Mouse (Mus musculus): Measurements from ENCODE around the gene Doc2g.
A peak's percentile ranks its signal among the peaks of the same experiment; 100 is the strongest.

Doc2g gene

DNA sequence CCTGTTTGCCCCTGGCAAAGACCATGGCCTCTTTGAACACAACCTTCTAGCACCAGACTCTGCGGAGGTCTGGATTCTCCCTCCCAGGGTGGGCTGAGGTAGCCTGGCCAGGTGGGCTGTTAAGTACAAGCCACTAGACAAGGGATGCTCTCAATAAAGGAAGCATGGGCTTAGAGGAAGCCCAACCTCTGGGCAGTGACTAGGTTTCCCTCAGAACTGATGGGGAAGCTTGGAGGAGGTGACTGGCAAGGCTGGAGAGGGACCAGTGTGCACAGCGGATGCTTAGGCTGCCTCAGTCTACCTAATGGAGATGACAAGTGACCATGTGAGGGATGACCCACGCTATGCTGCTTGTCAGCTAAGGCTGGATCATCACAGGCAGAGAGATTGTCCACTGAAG lies 11.1 kb upstream of the Doc2g start:
- no peak for DNase-seq

DNA sequence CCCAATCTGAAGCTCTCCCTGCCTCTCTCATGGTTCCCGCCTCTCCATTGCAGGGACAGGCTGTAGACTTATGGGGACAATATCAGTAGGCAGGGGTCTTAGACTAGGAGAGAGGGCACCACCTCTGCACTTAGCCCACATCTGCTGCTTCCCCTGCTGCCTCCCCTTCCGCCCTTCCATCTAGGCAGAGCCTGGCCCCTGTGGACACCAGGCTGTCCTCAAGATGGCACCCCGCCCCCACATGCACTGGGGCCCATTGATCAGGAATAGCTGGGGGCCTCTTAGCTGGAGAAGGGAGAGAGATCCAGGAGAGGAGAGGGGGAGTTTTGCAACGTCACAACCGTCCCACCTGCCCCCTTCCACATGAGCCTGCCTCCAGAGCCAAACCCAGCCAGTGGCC lies 10.7 kb upstream of the Doc2g start, which contains the start of gene Tbx10:
Gene Tbx10, plus strand, starts transcription at position 337 of the 400 bp plus-strand sequence.
- no peak for DNase-seq

DNA sequence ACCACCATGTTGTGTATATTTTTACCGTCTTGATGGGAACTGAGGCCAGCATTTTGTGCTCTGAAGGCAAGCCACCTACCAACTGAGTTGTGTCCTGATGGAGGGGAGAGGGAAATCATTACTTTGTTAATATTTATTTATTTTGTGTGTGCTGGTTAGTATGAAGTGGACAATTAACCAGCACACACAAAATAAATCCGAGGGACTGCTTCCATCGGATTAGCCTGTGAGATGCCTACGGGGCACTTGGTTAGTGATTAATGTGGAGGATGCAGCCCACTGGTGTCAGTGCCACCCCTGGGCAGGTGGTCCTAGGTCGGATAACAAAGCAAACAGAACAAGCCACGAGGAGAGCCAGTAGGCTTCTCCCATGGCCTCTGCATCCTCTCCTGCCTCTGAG lies 8.2 kb upstream of the Doc2g start:
- DNase-seq, result no peak

DNA sequence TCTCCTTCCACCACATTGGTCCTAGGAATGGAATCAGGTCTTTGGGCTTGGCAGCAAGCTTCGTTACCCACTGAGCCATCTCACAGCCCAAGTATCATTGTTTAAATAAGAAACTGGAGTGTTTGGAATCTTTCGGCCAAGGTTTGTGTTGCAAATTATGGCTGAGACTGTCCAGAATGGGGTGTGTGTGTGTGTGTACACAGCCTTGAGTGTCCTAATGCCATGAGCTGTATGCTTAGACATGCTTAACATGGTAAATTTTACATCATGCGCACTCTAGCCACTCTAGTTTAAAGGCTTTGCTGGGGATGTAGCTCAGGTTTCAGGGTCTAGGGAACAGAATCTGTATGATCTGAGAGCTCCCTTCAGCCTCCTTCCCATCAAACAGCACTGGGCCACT lies 7.6 kb upstream of the Doc2g start:
- no peak for DNase-seq

DNA sequence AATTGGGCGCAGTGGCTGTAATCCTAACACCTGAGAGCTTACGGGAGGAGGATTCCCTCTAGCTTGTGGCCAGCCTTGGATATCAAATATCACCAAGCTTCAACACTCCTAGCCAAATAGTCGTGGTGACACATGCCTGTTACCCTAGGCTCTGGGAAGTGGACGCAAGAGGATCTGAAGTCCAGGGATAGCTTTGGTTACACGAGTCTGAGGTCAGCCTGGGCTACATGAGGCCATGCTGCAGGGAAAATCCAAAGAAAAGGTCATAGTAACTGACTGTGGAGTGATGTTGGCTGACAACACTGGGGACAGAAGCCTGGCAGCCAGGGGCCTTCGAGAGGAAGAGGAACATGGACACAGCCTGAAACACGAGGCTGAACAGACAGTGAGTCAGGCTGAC lies 7.0 kb upstream of the Doc2g start:
- no peak for DNase-seq

DNA sequence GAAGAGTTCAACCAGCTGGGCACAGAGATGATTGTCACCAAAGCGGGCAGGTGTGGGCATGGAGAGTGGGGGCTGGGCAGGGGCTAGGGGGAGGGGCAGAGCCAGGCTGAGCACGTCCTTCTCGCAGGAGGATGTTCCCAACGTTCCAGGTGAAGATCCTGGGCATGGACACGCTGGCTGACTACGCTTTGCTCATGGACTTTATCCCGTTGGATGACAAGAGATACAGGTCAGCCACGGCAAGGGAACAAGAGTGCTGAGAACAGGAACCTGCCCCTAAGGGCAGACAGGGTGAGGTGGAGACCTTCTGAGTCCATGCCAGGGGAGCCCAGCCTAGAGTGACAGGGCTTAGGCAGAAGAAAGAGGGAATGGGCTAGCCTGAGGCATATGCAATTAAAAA lies 6.4 kb upstream of the Doc2g start:
- DNase-seq, result no peak

DNA sequence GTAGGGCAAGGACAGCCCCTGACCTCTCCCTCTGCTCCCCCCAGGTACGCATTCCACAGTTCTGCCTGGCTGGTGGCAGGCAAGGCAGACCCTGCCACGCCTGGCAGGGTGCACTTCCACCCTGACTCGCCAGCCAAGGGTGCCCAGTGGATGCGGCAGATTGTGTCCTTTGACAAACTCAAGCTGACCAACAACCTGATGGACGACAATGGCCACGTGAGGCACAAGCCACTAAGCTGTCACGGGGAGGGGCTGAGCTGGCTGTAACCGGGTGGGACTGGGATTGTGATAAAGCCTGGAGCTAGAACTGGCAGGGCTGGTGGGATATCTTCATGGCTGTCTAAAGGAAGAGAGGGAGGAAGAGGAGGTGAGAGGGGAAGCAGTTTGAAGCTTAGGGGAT lies 5.9 kb upstream of the Doc2g start:
- DNase-seq, result no peak

DNA sequence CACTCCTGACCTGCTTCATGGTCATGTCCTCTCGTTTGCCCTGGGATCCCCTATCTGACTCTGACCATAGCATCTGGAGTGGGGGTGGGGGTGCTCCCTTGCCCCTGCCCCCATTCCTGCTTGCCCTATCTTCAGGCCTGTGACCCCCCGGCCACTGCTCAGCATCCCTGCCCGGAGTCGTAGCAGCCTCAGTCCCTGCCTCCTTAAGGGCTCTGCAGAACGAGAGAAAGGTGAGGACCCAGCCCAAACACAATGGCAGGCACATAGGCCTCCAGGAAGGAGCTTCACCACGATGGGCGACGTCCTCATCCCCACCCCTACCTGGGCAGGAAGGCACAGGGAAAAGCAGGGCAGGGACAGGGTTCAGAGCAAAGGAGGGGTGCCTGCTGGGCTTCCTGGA lies 4.8 kb upstream of the Doc2g start:
- DNase-seq, result no peak

DNA sequence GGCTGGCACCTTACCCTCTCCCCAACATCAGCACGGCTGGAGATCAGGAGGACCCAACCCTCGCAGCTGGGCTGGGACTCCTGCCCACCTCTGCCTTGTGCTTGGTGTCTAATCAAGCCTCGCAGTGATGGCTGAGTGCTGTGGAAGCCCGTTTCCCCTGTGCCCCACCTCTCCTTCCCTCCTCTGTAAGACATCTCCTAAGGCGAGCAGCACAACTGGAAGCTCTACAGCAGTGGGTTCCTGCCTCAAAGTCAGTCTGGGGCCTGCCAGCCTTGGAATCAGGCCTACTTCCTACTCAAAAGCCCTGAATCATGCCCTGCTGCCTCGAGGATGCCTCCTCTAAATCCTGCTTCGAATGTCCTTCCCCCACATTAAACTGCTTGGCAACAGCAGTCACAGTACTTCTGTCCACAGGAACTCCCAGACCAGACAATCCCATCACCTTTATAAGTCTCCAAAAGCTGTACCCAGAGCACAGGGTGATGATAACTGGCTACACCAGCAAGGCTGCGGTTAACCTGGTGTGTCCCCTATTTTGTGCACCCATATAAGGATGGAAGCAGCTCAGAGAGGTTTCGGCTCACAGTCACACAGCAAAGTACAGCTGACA lies 3.9 kb upstream of the Doc2g start:
- no peak for DNase-seq

DNA sequence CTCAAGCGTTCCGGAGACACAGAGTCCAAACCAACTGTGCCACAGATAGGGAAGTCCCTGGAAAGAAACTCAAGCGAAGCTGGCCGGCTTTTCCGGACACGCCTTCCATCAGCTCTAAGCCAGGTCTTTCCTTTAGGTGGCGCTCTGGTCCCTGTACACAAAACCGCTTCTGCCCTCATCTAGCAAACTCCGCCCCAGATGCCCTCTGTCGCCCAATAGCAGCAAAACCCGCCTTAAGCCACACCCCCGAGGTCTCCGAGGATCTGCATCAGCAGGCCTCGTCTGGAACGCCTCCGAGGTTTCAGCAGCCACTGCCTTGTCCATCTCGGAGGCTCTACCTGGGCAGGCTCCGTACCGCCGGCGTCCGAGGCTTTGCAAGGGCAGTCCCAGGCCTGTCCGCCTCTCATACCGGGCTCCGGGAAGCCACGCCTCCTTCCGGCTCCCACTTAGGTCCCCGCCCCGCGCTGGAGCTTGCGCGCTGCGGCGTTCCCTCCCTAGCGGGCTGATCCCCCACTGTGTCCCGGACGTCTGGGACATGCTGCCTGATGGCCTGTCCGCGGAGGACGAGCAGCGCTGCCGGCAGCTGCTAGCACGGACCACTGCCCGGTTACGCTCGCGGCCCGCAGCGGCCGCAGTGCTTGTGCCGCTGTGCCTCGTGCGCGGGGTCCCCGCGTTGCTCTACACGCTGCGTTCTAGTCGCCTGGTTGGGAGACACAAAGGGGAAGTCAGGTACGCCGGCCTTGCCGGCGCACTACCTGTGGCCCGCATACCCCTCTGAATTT lies 2.8 kb upstream of the Doc2g start, which contains the start of the genes Nudt8 and Gm49405:
Gene Nudt8, plus strand, starts transcription at position 462 of the 782 bp plus-strand sequence.
Gene Gm49405, plus strand, starts transcription at position 508 of the 782 bp plus-strand sequence.
- DNase-seq, result peak; percentile 98

DNA sequence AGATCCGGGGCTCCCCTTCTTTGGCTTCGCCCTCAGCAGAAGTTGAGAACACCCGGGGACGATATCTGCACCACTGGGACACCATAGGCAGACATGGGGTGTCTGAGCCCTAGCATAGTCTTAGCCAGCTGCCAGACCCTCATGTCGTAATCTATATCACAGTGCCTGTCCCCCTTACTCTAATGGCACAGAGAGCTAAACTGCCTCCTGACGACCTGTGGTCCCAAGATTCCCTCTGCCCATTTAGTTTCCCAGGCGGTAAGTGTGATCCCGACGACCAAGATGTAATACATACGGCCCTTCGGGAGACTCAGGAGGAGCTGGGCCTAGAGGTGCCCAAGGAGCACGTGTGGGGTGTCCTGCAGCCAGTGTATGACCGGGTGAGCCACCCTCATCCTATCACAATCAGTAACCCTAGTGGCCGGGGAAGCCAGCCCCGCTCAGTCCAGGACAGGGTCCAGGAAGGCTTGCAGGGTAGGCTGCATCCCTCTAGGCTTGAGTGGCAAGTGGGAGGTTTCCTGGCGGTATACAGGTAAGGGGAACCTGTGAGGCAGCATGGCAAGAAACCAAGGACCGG lies 2.1 kb upstream of the Doc2g start:
- DNase-seq, result no peak

DNA sequence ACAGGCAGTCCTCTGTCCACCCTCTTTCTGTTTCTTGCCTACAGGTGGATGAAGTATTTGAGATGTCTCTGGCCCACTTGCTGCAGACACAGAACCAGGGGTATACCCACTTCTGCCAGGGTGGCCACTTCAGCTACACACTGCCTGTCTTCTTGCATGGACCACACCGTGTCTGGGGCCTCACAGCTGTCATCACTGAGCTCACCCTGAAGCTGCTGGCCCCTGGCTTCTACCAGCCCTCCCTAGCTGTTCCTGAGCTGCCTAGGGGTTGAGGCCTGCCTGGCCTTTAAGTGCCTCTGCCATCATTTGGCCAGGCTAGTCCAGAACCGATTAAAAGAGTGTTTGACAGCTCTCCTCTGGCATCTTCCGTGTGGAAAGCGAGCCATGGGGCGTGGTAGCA lies 1.4 kb upstream of the Doc2g start:
- no peak for DNase-seq

DNA sequence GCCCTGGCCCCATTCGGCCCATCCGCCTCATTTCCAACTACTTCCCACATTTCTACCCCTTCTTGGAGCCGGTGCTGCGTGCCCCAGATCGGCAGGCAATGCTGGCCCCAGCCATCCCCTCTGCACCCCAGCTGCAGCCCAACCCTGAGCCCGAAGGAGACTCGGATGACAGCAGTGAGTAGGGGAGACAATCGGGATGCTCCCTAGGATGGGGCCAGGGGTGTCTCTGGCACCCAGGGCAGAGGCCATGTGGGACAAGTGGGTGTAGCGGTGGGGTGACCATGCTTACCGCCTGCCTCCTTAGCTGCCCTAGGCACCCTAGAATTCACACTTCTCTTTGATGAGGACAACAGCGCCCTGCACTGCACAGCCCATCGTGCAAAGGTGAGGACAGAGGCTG lies 528 bp downstream of the Doc2g start:
- DNase-seq, result no peak

DNA sequence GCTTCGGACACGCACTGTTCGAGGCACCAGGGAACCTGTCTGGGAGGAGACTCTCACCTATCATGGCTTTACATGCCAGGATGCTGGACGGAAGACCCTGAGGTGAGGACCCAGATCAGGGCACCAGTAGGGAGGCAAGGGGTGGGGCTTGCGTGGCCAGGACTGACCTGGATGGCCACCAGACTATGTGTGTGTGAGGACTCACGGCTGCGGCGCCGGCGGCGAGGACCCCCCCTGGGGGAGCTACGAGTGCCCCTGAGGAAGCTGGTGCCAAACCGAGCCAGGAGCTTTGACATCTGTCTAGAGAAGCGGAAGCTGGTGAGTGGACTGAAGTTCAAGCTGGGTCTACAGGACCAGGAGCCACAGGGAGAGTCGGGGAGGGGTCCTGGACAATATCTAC lies 1.2 kb downstream of the Doc2g start:
- no peak for DNase-seq

DNA sequence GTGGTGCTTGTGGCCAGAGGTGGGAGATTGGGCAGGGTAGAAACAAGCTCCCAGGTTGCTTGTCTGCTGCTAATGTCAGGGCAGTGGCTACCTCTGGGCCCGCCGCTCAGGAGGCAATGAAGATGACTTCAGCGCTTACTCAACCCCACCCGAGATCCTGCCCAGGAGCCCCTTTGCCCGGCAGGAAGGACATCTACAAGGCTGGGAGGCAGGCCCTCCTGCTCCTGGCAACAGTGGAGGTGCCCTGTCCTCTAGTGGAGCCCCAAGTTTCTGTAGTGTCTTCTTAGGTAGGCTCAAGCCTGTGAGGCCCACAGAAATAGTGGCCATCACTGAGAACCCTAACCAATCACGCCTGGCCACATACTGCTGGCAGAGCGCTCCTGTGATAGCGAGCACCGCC lies 2.0 kb downstream of the Doc2g start:
- DNase-seq, result no peak

DNA sequence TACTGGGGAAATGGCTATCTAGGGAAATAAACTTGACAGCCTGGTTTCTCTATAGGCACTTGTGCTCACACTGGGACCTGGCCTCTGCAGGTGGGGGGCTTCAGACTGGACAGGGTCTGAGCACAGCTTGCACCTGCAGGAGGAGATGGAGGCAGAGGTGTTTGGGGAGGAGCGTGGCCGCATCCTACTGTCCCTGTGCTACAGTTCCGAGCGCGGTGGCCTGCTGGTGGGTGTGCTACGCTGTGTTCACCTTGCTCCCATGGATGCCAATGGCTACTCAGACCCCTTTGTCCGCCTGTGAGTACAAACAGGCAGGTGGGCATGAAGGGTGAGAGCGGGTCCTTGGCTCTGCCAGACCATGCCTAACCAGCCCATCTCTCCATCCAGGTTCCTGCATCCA lies 2.9 kb downstream of the Doc2g start:
- no peak for DNase-seq

DNA sequence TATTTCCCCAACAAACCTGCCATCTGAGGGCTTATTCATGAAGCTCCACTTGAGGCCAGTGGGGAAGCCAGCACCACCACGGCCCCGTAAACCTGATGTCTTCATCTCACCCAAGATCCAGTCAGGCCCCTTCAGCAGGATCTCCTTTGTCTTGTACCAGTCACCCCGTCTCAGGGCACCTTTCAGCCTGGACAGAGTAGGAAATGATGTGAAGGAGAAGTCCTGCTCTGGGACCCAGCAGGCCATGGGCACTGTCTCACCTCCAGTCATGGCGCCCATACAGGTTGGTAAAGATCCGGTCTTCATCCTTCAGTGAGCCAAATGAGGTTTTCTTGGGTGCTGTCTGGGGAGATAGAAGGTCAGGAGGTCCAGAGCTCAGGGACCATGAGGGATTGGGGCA lies 8.0 kb downstream of the Doc2g start:
- DNase-seq, result no peak

DNA sequence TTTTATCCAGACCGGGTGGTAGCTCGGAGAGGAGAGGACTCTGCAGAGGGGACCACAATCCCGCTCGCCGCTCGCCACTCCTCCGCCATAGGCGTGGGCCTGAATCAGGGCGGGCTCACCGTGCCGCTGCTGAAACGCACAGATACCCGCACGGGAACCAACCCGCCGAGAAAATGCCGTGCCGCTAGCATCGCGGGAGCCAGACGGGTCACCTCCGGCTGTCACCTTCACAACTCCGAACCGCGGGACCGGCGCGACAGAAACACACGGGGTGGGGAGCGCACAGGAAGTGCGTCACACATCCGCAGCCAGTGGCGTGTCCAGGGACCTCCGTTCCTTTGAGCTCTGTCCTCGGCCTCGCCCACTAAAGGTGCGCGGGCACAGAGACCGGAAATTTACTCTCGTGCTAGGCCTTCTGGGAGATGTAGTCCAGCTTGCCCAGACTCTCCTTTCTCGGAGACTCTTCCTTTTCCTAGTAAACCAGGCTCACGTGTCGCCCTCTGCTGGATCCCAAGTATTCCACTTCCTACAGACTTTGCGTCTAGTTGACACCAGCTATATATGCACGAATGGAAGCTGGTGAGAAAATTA lies 9.4 kb downstream of the Doc2g start, which contains the start of gene Ndufv1:
Gene Ndufv1, minus strand, starts transcription at position 375 of the 591 bp plus-strand sequence.
- DNase-seq, result peak; percentile 98

DNA sequence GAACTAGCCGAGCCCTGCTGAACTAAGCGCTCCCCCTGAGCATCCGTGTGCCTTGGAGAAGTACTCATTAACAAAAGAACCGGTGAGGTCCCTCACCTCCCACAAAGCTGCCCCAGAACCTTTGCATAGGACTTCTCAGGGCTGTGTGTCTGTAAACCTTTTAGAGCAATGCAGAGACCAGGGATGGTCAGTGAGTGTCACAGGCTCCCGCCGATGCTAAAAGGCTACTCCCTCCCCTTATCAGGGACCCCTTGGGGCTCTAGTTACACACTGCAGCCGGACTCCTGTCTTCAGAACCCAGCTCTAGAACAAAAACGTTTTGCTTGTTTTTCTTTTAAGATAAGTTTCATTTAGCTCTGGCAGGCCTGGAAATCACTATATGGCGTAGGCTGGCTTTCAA lies 10.0 kb downstream of the Doc2g start:
- no peak for DNase-seq

DNA sequence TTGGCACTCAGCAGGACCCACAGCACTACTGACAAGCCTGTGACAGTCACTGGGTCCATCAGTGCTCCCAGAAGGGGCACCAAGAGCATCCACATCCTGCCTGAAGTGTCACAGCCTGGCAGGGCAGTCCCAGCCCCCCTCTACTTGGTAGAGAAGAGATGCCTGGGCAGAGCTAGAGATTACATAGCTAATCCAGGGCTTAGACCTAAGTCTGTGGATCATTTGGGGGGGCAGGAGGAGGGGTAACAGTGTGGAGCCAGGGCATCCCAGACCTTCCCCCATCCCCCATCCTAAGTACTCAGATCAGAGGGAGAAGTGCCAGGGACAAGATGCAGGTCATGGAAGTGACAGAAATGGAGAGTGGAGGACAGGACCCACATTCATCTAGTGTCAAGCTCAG lies 11.7 kb downstream of the Doc2g start:
- DNase-seq, result no peak

DNA sequence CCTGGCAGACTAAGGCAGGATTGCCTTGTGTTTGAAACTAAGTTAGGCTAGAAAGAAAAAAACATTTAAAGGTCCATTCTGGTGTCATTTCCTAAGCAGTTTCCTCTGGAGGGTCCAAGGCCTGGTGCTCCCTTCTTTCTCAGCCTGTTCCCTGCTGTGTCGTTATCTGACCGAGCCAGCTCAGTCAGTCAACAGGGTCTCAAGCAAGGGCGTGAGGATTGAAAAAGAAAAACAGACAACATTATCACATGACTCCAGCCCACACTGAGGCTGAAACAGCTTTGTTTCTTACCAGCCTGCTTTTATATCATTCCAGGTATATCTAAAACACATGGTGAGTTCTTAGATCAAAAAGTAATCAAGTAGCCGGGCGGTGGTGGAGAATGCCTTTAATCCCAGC lies 12.5 kb downstream of the Doc2g start:
- DNase-seq, result no peak

DNA sequence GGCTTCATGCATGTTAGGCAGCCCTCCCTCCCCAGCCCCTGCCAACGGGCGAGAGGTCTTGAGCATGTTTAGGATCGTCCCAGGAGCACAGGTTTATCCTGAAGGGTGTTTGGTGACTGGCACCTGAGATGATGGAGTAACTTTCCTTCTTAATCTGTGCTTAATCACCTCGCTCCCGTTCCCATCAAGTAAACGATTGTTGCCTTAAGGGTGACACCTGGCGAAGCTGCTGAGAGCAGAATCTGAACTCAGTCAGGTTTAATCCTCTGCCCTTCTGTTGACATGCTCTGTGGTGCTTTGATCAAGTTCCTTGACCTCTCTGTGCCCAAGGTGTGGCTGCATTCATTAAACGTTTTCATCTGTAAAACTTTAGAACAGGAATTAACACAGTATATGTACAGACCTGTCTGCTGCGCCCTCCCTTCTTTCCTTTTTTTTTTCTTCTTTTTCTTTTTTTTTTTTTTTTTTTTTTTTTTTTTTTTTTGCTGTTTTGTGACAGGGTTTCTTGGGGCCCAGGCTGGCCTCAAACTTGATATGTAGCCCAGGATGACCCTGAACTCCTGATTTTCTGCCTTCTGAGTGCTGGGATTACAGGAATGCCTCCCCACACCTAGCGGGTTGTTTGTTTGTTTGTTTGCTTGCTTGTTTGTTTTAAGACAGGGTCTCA lies 14.9 kb downstream of the Doc2g start:
- no peak for DNase-seq

Data from kidney, postnatal 10 days (tissue).